Mouse (Mus musculus) midbrain, postnatal 0 days (tissue): ENCODE results near the gene Ddi2. TPM values are rescaled to one million over a fixed set of nuclear protein-coding genes. Genes with fewer than 3 reads are reported as not detected.

Source experiments
- ATAC-seq: fragments of 200-750 bp; cut with Nextera tagmentation; 2 replicates; pipeline ENCODE4 v1.8.0; 2017; ENCODE audit warnings: moderate number of reproducible peaks, mild to moderate bottlenecking, moderate TSS enrichment, moderate library complexity; ENCODE audit not compliant: low FRiP score
- DNase-seq: peaks from one replicate; pipeline ENCODE4 v3.0.0-alpha.2; 2015; ENCODE audit warnings: low spot score
- H3K27ac ChIP-seq: fragments of 300-500 bp; sonication (generic); 2 replicates; pipeline ENCODE4 v1.5.1; 2014; ENCODE audit warnings: low read depth, mild to moderate bottlenecking, low read length, mixed read lengths
- H3K27me3 ChIP-seq: fragments of 300-500 bp; sonication (generic); 2 replicates; pipeline ENCODE4 v1.6.1; 2014; ENCODE audit warnings: low read length, control low read depth, mixed read lengths; ENCODE audit not compliant: insufficient read depth
- H3K36me3 ChIP-seq: fragments of 300-500 bp; sonication (generic); 2 replicates; pipeline ENCODE4 v1.6.1; 2014; ENCODE audit warnings: low read length, control low read depth, mixed read lengths; ENCODE audit not compliant: insufficient read depth
- H3K4me1 ChIP-seq: fragments of 300-500 bp; sonication (generic); 2 replicates; pipeline ENCODE4 v1.6.1; 2014; ENCODE audit warnings: mild to moderate bottlenecking, control low read depth, antibody characterized with exemption, low read length, mixed read lengths; ENCODE audit not compliant: insufficient read depth
- H3K4me2 ChIP-seq: fragments of 300-500 bp; sonication (generic); 2 replicates; pipeline ENCODE4 v1.6.1; 2014; ENCODE audit warnings: low read depth, mild to moderate bottlenecking, low read length, mixed read lengths; ENCODE audit not compliant: poor library complexity, severe bottlenecking
- H3K4me3 ChIP-seq: fragments of 300-500 bp; sonication (generic); 2 replicates; pipeline ENCODE4 v1.5.1; 2014; ENCODE audit warnings: low read depth, mild to moderate bottlenecking, low read length, moderate library complexity
- H3K9ac ChIP-seq: fragments of 300-500 bp; sonication (generic); replicated peaks from 2 replicates; pipeline ENCODE4 v1.6.1; 2014; ENCODE audit warnings: mild to moderate bottlenecking, low read length, moderate library complexity, mixed read lengths; ENCODE audit not compliant: poor library complexity, severe bottlenecking
- H3K9me3 ChIP-seq: fragments of 300-500 bp; sonication (generic); 2 replicates; pipeline ENCODE4 v1.6.1; 2016; ENCODE audit warnings: low read length, control low read depth
- CTCF ChIP-seq: IDR thresholded peaks from 2 replicates; pipeline ENCODE4 v1.5.1; 2016; ENCODE audit warnings: antibody characterized with exemption, mild to moderate bottlenecking
- WGBS: fragments of 180-500 bp; shearing (Covaris S2); extraction: QIAGEN DNeasy Blood & Tissue Kit; methylation state at CpG from one replicate; pipeline ENCODE4 v1.1.7; 2014; 5-methylcytosine and 5-hydroxymethylcytosine counted together
- polyA plus RNA-seq: library from polyadenylated mRNA; unstranded; fragments of >200 nt; fragmentation: Nextera tagmentation; extraction: Ambion mirVana; gene quantifications from 2 replicates; pipeline ENCODE4 v1.2.1, GENCODE M21; 2015
- total RNA-seq: library from RNA; depleted of rRNA; stranded (reverse); fragments of >200 nt; gene quantifications from 2 replicates; pipeline ENCODE4 v1.2.3, GENCODE M21; 2014

Gene Ddi2
- total and polyA plus RNA-seq, 2 experiments from 2014 or later, result 9.2 to 25.7 TPM

- ATAC-seq (no peak), DNase-seq (no peak)
- H3K4me2 ChIP-seq, result no peak overlapping the region
- TF ChIP-seq CTCF, result no peak
- no peak overlapping the region for H3K9ac ChIP-seq
- H3K4me3 ChIP-seq, result no peak overlapping the region
- H3K9me3 ChIP-seq, result no peaks in the 10 kb centered on the region
- WGBS, result 73% methylated on average over 7 of the region's 7 CpGs
- no peaks in the 10 kb centered on the region for H3K4me1 ChIP-seq
- H3K27ac ChIP-seq, result no peak overlapping the region
- peaks cover 48% of the 10 kb centered on the region for H3K36me3 ChIP-seq
- no peaks in the 10 kb centered on the region for H3K27me3 ChIP-seq
Measured at GRCm38 (mm10) chr4:141641353-141641771, 81.9 kb downstream of the Ddi2 start.

- Histone ChIP-seq H3K4me1 (no peaks in the 10 kb centered on the region), H3K36me3 (peaks cover 59% of the 10 kb centered on the region), H3K27ac (no peak overlapping the region), H3K9me3 (no peaks in the 10 kb centered on the region), H3K9ac (no peak overlapping the region), H3K27me3 (no peaks in the 10 kb centered on the region), H3K4me2 (no peak overlapping the region), H3K4me3 (no peak overlapping the region)
- TF ChIP-seq CTCF, result no peak
- 52% methylated on average over 11 of the region's 11 CpGs for WGBS
- no peak for DNase-seq
- no peak for ATAC-seq
Measured at GRCm38 (mm10) chr4:141639474-141639873, 83.7 kb downstream of the Ddi2 start.

GRCm38 (mm10) chr4:141636693-141637092, 86.5 kb downstream of the Ddi2 start:
- no peak overlapping the region for H3K9ac ChIP-seq
- no peak overlapping the region for H3K27ac ChIP-seq
- no peak overlapping the region for H3K4me3 ChIP-seq
- ATAC-seq (no peak), DNase-seq (no peak)
- H3K4me2 ChIP-seq, result no peak overlapping the region
- 96% methylated on average over 5 of the region's 5 CpGs for WGBS
- H3K9me3 ChIP-seq, result no peaks in the 10 kb centered on the region
- H3K36me3 ChIP-seq, result peaks cover 71% of the 10 kb centered on the region
- TF ChIP-seq CTCF, result no peak
- no peaks in the 10 kb centered on the region for H3K27me3 ChIP-seq
- H3K4me1 ChIP-seq, result no peaks in the 10 kb centered on the region

GRCm38 (mm10) chr4:141635991-141636390, 87.2 kb downstream of the Ddi2 start:
- Histone ChIP-seq H3K4me3 (no peak overlapping the region), H3K36me3 (peaks cover 72% of the 10 kb centered on the region), H3K27me3 (no peaks in the 10 kb centered on the region), H3K4me2 (no peak overlapping the region), H3K9me3 (no peaks in the 10 kb centered on the region), H3K9ac (no peak overlapping the region), H3K27ac (no peak overlapping the region), H3K4me1 (no peaks in the 10 kb centered on the region)
- ATAC-seq (no peak), DNase-seq (no peak)
- WGBS, result 80% methylated on average over 9 of the region's 9 CpGs
- no peak for TF ChIP-seq CTCF

- TF ChIP-seq CTCF, result no peak
- Histone ChIP-seq H3K4me1 (no peaks in the 10 kb centered on the region), H3K36me3 (peaks cover 84% of the 10 kb centered on the region), H3K4me2 (no peak overlapping the region), H3K27ac (no peak overlapping the region), H3K27me3 (no peaks in the 10 kb centered on the region), H3K9ac (no peak overlapping the region), H3K4me3 (no peak overlapping the region), H3K9me3 (no peaks in the 10 kb centered on the region)
- DNase-seq, result no peak
- no peak for ATAC-seq
- 94% methylated on average over 21 of the region's 21 CpGs for WGBS
Measured at GRCm38 (mm10) chr4:141632111-141632873, 90.9 kb downstream of the Ddi2 start.

- Histone ChIP-seq H3K9ac (no peak overlapping the region), H3K9me3 (no peaks in the 10 kb centered on the region), H3K4me3 (no peak overlapping the region), H3K27ac (no peak overlapping the region), H3K4me1 (no peaks in the 10 kb centered on the region), H3K4me2 (no peak overlapping the region), H3K27me3 (no peaks in the 10 kb centered on the region), H3K36me3 (peaks cover 81% of the 10 kb centered on the region)
- no peak for DNase-seq
- no peak for ATAC-seq
- TF ChIP-seq CTCF, result no peak
- 94% methylated on average over 20 of the region's 20 CpGs for WGBS
Measured at GRCm38 (mm10) chr4:141631250-141631649, 92.0 kb downstream of the Ddi2 start.
